Mouse (Mus musculus) adrenal gland, postnatal 10 days (tissue): ENCODE data around the gene Cuzd1. TPM values are rescaled to one million over a fixed set of nuclear protein-coding genes. Genes with fewer than 3 reads are reported as not detected.

ENCODE experiments used
- DNase-seq: peaks from one replicate; pipeline ENCODE4 v3.0.0; 2021; ENCODE audit warnings: mixed read lengths
- long read RNA-seq, 2 experiments: library from polyadenylated mRNA; stranded (forward); transcript quantifications; one replicate each; pipeline ENCODE4 v2.0.0; 2021
- total RNA-seq, 2 experiments: library from RNA; stranded (reverse); gene quantifications; 2 replicates each; pipeline ENCODE4 v1.2.3; 2021

The Cuzd1 gene
- not detected for total RNA-seq
- long read RNA-seq, experiment 1: 0 reads
- long read RNA-seq, experiment 2: 0 reads

DNA sequence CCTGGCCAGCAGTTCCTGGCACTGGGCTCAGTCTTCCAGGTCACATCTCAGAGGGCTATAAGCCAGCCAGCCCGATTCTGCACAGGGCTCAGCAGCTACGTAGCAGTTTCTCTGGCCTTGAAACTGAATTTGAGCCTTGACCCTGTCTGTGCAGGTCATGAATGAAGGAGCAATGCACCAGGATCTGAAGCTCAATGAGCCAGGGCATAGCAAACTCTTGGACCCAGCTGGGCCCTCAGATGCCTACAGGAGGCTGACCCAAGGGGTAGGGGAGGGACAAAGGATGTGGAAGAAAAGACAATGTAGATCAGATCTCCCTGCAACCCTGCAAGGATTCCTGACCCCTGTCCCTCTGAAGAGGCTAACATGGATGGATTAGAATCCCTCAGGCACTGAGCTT lies at the start of gene Cuzd1:
Cuzd1 (minus strand) TSS at position 101 of the 400 bp plus-strand sequence.
- DNase-seq: peak; percentile 37

DNA sequence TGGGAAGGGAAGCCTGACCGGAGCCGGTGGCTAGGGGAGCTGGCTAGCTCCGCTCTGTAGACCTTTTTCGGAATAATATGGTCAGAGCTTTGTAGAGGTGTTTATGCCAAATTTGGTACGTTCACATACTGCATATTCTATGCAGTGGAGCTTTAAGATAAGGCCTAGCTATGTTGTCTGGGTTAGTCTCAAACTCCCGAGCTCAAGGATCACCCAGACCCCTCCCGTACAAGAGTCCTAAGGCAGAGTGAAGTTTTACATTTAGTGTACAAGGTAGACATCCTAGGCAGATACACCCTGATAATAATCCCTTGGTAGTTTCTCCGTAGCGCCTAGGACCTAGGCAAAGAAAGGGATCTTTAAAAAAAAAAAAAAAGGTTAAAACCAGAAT lies 49.4 kb upstream of the Cuzd1 start:
- DNase-seq: no peak

GRCm38 (mm10) chr7:131370648-131371469 lies 48.8 kb upstream of the Cuzd1 start, which contains the start of gene Pstk:
Gene Pstk (plus strand): TSS chr7:131371141.
- peak; percentile 92 for DNase-seq

DNA sequence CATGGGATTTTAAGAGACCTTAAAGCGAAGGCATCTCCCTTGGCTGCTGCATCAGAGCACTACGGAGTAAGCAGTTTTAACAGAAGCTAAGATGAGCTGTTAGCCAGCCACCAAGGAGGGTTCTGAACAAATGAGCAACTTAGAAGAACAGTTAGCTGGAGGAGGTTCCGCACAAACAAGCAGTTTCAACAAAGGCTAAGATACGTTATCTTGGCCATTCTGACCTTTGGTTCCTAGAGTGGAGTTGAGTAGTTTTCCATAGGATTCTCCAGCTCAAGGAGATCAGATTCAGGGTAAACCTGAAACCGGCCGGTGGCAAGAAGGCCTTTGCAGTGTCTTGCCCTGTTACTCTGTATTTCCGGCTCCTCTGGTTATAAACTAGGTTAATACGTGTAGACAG lies 42.0 kb upstream of the Cuzd1 start:
- no peak for DNase-seq

GRCm38 (mm10) chr7:131362615-131363300 lies 40.7 kb upstream of the Cuzd1 start, which contains the start of gene 2310057M21Rik:
Gene 2310057M21Rik (minus strand): TSS chr7:131362759.
- peak; percentile 96 for DNase-seq

GRCm38 (mm10) chr7:131362269-131362614 lies 40.1 kb upstream of the Cuzd1 start:
- DNase-seq: no peak

DNA sequence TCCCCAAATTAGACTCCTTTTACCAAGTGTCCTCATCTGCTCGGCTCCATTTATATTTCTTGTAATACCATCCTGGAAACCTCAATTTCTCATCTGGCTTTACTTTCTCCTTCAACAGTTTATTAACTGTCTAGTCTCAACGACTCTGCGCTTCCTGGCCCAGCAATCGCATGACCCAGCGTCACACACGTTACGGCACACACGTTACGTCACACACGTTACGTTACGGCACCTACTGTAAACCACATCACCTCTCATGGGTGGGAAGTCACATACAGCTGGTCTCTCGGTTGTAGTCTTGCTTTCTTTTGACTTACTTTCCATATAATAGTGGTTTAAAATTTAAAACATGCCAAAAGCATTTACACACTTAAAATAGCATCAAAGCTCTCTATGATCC lies 34.0 kb upstream of the Cuzd1 start:
- DNase-seq: no peak

DNA sequence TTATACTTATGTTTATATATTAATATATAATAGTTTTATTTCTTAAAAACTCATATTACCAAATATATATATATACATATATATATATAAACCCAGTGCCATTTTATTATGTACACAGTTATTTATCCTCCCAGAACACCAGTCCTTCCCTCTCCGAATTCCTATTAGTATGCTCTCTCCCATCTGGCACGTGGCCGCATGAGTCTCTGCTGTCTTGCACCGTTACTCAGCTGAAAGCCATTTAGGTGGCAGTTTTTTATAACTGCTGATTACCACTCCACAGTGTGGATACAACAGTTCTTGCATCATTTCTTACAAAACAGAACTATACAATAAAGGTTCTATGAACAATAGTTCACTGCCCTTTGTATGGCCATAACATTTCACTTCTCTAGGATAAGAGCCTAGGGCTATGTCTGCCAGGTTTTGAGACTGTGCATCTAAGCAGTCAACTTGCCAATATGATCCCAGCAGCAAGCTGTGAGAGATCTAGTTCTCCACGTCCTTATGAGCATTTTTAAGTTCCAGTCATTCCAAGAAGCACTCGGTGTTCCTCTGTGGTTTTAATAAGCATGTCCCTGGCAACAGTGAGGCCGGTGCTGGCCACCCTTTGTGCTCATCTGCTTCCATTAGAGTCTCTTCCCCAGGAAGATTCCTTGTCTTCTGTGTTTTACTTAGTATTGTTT lies 23.9 kb upstream of the Cuzd1 start:
- DNase-seq: no peak

DNA sequence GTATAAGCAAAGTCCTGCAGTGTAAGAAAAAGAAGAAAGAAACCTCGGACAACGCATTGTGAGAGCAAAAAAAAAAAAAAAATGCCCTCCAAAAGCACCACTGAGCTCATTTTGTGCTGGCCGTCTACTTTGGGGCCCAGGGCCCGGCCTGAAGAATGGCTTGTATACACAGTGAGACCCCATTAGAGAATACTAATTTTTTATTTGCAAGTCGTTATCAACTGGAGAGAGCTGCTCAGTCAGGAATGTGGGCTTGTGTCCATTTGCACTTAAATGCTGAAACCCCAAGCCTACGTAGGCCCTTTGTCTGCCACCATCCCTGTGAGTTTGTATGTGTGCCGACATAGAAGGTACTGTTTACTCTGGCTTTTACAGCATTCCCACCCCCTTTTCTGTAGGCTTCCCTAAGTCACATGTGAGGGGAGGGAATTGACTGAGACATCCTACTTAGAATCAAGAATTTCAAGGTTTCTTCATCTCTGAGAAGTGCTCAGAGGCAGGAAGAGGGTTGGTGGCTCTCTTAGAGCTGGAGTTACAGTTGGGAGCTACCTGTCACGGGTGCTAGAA lies 15.5 kb upstream of the Cuzd1 start:
- DNase-seq: no peak

DNA sequence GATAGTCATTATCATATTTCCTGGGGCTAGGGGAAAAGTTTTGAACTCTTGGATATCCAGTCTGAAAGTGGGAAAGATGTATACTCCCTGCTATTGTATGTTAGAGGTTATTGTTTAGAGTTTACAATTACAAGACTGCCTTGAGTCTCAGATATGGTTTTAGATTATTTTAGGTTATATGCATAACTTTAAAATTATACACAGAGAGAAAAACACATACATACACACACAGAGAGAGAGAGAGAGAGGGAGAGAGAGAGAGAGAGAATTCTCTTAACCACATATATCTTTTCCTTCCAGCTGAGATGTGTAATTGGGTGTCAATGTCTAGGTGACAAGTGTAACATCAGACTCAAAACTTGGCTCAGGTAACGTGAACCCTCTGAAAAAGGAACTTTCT lies 11.5 kb upstream of the Cuzd1 start, which contains the start of gene Fam24a:
Fam24a (plus strand) TSS at position 301 of the 400 bp plus-strand sequence.
- no peak for DNase-seq

GRCm38 (mm10) chr7:131331688-131332087 lies 9.6 kb upstream of the Cuzd1 start:
- no peak for DNase-seq

DNA sequence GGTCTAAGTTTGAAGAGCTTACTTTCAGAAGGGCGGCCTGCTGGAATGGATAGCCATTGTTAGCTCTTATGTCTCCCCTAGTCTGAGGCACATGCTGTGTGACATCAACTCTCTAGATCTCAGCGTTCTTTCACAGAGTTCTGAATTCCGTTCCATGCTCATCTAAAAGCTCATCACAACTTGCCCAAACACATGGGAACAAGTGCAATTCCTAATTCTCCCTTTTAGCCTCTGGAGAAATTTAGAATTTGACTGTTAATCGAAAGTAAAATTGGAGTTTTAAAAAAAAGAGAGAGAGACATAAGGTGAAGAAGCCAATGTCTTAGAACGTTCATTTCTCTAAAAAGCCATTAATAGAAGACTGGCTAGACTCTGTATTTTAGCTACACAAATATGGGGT lies 7.3 kb upstream of the Cuzd1 start, which contains the start of gene Fam24b:
Fam24b (minus strand) TSS at position 101 of the 400 bp plus-strand sequence.
- DNase-seq: no peak

DNA sequence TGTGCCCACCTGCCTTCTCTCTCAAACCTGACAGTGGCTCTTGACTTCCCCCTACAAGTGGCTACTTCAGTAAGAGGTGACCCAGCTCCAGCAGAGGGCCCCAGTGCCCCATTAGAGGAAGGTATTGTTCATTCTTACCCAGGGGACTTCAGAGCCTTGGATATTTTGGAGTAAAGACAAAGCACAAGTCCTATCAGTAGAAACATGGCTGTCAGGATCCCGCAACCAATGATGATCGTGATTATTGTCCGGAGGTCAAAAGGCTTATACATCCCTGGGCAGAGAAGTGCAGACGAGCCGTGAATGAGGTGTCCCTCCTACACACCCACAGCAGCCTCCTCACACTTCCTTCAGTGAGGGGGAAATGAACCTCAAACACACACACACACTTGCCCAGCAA lies 5.0 kb upstream of the Cuzd1 start:
- no peak for DNase-seq

DNA sequence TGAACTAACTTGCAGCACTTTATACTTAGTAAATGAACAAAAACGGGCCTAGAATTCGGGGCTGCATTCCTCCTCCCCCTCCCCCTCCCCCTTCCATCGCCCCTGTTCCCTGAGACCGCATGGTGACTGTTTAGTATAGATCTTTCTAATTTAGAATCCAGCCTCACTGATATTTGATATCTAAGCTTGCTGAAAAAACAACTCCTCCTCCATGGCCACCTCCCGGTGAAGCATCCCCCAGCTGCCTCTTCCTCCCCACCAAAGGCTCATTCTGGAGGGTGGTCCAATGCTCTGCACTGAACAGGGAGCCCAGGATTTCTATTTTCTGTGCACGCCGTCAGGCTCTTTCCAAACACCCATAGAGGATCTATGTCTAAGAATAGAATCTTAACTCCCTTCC lies 3.8 kb downstream of the Cuzd1 start:
- no peak for DNase-seq

DNA sequence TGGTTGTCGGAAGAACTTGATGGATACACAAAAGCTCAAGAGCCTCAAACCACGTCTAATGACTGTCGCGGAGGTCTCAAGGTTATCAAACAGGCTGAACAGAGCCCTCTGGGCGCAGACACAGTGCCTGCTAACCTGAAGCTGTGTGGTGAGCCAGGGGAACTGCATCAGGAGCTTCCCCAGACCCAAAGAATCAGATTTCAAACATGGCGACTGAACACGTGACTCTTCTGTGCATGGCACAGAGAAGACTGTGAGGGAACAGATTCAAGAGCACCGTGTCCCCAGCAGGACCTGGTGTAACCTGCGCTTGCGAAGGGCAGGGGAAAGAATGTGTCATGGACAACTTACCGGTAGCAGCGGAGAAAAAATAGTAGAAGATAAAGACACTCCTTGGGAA lies 4.5 kb downstream of the Cuzd1 start:
- no peak for DNase-seq

DNA sequence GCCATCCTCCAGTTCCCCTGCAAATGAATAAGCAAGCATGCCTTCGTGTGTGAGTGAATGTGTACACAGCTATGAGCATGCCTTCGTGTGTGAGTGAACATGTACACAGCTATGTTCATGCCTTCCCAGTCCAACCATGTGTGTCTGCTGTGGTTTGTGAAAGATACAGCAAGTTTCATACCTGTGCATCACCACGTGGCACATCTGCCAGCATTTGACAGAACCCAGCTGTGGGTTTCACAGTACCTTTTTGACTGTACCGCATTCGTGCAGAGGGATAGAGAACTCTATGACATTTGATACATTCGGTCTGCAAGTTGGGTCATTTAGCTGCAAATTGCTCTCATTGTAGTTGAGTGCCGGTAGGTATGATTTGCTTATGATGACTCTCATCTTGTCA lies 7.6 kb downstream of the Cuzd1 start:
- DNase-seq: no peak

GRCm38 (mm10) chr7:131306733-131307132 lies 15.4 kb downstream of the Cuzd1 start:
- DNase-seq: no peak

DNA sequence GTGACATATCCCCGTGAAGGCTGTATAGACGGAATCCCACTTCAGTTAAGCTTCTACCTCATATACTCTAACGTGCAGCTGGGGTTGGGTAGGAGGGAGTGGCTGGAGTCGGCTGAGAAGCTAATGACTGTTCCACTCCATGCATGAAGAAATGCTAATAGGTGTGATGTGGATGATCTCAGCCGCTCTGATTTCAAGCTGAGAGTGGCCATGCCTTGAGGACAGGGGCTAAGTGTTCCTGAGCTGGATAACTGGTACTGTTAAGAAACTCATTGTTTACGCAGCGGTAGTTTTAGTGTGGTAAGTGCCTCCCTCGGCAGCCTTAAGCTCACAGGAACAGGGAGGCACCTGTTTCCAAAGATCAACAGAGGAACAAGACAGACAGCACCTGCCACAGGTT lies 18.8 kb downstream of the Cuzd1 start:
- no peak for DNase-seq

GRCm38 (mm10) chr7:131297151-131297550 lies 24.9 kb downstream of the Cuzd1 start:
- no peak for DNase-seq

DNA sequence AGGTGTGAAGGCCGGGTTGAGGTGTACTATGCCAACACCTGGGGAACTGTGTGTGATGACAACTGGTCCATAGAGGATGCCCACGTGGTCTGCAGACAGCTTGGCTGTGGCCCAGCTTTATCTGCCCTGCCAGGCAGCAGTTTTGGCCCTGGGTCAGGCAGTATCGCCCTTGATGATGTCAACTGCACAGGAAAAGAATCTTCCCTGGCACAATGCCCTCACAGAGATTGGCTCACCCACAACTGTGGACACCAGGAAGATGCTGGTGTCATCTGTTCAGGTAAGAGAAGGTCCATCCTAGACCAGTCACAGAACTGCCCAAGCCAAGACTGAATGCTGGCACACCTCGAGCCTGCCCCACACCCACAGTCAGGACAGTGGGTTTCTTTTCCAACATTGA lies 56.2 kb downstream of the Cuzd1 start:
- peak; percentile 6 for DNase-seq

DNA sequence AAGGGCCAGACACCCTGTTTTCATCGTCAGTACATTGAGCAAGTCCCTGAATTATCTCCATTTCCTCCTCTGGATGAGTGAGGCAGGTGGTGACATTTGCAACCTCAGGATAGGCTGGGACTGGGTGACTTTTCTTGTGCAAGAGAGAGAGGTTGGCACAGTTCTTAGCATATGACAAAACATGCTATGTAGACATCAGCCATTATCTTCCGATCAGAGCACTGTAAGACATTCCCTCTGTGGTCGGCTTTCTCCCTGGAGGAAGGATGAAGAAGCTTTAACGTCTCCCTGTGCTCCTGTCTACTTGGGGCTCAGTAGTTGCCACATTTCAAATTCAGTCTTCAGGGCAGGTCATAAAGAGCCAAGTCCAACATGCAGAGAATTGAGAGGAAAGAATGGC lies 57.8 kb downstream of the Cuzd1 start:
- DNase-seq: no peak

- DNase-seq: no peak
Observed at GRCm38 (mm10) chr7:131260946-131261345, 61.1 kb downstream of the Cuzd1 start.
